Mouse (Mus musculus) thymus, adult 2 months (tissue): ENCODE data around the gene Cd4.

ENCODE experiments used
- CTCF ChIP-seq: fragments of 200-500 bp; IDR thresholded peaks from 2 replicates; pipeline ENCODE4 v1.5.1; 2012; ENCODE audit warnings: mild to moderate bottlenecking, control low read depth, low read length, moderate library complexity, borderline replicate concordance; ENCODE audit not compliant: control insufficient read depth, poor library complexity, insufficient read depth; ENCODE audit errors: extremely low read depth
- POLR2A ChIP-seq: fragments of 200-500 bp; IDR thresholded peaks from 2 replicates; pipeline ENCODE4 v1.6.1; 2012; ENCODE audit warnings: mild to moderate bottlenecking, low read length, control low read depth, moderate library complexity; ENCODE audit not compliant: control insufficient read depth, poor library complexity, insufficient read depth; ENCODE audit errors: extremely low read depth

DNA sequence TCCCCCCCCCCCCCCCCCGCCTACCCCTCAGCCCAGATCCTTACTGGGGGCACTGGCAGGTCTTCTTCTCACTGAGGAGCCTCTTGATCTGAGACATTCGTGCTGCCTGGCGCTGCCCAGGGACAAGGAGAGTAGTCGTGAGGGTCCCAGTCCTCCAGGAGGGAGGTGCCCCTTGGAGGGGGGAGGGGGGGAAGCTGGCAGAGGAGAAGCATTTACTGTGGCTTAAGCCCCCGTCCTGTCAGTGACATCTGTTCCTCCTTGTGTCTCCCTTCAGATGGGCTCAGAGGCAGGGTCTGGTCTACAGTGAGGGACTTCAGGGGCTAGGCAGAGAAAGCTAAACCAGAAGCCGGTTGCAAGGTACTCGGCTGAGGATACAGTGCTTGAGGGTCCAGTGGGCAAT is 21.5 kb downstream of the Cd4 start:
- TF ChIP-seq CTCF (no peak), POLR2A (no peak)
